Mouse (Mus musculus): ENCODE data around the gene Cd5l.
"Not testable (repeated sequence)": the region's sequence is repeated elsewhere in the genome, so short reads cannot be mapped to it uniquely, and the experiment has no call there.

Gene Cd5l

GRCm38 (mm10) chr3:87357581-87357980 is at the start of gene Cd5l:
TSS of gene Cd5l (plus strand) at chr3:87357881.
- DNase-seq = no peak

DNA sequence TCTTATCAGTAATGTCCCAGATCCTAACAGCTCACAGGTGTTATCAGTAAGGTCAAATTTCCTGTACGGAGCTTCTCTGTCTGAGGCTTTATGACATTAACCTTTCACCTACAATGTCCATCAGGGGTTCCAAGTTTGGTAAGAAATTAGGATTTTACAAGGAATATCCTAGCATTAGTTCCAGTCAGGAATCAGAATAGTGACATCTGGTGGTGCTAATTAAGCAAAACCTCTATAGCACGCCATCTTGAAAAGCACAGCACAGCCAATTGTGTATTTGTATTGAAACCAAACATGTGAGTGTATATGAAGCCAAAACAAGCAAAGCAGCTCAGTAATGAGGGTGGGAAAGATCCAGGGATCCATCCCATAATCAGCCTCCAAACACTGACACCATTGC is 47.8 kb upstream of the Cd5l start:
- no peak for DNase-seq

DNA sequence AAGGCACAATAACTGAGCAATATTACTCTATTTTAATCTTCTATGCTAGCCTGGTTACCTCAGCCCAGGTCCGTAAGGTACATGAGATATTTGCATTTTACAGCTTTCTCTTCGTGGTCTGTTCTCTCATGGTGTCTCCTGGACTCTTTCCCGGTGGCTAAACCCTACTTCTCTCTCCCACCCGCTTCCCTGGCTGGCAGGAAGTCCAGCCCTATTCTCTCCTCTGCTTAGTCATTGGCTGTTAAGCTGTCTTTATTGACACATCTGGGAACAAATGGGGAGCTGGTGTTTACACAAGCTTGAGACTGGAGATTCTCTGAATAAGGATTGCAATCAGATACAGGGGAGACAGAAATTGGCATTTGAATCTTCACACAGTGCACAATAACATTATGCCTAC is 35.1 kb upstream of the Cd5l start:
- no peak for DNase-seq

GRCm38 (mm10) chr3:87323778-87324177 is 33.9 kb upstream of the Cd5l start:
- no peak for DNase-seq

- no peak for DNase-seq
Measured at GRCm38 (mm10) chr3:87337899-87338298, 19.8 kb upstream of the Cd5l start.

DNA sequence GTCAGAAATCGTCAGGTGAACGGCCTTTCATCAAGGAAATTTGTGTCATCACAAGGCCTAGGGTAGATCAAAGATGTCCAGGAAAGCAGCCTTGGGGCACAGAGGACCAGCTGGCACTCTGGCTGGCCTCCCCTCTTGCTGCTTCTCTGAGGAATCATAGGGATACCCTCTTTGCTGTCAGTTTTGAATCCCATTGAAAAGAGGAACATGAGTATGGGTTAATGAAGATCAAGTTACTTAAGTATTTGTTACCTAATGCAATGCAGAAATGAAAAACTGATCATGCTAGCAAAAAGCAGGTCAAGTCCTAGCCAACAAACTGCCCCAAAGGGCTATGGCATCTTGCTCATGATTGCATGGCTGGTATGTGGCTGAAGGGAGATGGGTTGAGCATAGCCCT is 6.7 kb upstream of the Cd5l start:
- not testable (repeated sequence) for DNase-seq

DNA sequence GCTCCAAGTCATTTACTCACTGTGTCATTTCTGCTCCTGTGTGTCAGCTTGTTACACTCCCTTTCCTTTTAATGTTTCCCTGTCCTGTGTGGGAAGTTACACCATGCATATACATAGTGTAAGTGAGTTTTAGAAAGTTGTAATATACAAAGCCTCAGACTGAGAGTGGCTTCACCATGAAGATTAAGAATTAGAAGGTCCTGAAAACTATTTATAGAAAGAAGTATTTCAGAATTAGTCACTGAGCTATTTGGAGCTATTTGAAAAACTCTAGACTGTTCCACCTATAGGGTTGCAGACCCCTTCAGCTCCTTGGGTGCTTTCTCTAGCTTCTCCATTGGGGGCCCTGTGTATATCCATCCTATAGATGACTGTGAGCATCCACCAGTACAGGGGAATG is 1.5 kb downstream of the Cd5l start:
- no peak for DNase-seq

GRCm38 (mm10) chr3:87360466-87360865 is 2.8 kb downstream of the Cd5l start:
- no peak for DNase-seq

DNA sequence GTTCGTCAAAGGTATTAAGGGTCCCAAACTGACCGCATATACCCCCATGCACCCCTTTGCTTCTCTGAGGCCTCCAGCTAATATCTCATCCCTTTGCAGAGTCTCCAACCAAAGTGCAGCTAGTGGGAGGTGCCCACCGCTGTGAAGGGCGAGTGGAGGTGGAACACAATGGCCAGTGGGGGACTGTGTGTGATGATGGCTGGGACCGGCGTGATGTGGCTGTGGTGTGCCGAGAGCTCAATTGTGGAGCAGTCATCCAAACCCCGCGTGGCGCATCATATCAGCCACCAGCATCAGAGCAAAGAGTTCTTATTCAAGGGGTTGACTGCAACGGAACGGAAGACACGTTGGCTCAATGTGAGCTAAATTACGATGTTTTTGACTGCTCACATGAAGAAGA is 8.0 kb downstream of the Cd5l start:
- DNase-seq = no peak

GRCm38 (mm10) chr3:87367511-87367910 is 9.8 kb downstream of the Cd5l start:
- DNase-seq = no peak

DNA sequence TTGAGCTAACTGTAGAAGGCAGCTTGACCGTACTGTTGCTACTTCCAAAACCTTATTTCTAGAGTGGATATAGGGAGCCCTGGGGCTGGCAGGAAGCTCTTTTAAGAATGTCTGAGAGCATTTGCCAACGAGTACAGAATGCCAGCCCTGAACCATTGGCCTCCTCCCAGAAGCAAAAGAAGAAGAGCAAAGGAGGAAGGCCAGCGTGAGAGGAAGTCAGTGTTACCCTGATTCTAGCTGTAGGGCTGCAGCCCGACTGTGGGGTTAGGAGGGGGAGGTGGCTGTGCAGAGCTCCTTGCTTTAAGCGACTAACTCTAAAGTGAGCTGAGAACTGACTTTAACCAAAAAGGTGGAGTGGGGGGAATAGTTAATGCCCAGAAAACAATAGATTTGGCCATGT is 11.5 kb downstream of the Cd5l start:
- no peak for DNase-seq

GRCm38 (mm10) chr3:87376195-87377165 is 18.8 kb downstream of the Cd5l start, which contains the start of gene Fcrl1:
TSS of gene Fcrl1 (plus strand) at chr3:87376387.
- DNase-seq = no peak

DNA sequence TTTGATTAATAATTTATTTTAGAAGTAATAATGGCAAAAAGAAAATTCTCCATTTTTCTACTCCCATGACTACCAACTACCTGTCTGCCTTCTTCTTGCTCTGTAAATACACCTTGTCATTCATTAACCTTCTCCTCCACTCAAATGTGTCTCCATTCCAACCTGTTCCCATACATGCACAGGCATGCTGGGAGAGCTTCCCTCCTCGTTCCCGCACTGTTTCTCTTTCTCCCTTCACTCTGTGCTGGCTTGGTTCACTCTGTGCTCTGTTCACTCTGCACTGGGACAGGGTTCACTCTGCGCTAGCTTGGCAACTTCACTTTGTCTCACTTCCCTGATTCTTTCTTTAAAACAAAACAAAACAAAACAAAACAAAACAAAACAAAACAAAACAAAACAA is 19.5 kb downstream of the Cd5l start:
- no peak for DNase-seq

DNA sequence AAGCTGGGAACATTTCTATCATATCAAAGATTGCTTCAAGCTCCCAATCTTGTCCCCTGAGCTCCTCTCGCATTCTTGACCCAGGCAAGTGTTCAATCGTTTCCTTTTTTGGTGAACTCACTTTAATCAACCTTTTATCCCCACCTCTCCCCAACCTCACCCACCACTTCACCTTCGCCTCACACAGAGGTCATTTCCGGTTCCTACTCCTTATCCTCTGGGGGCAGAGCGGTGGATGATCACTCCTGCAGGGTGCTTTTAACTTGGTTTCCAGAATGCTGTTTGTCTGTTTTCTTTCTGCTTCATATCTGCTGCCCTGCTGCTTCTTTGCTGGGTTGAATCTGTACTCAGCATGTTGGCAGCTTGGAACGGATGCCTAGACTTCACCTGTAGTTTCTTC is 20.0 kb downstream of the Cd5l start:
- no peak for DNase-seq

DNA sequence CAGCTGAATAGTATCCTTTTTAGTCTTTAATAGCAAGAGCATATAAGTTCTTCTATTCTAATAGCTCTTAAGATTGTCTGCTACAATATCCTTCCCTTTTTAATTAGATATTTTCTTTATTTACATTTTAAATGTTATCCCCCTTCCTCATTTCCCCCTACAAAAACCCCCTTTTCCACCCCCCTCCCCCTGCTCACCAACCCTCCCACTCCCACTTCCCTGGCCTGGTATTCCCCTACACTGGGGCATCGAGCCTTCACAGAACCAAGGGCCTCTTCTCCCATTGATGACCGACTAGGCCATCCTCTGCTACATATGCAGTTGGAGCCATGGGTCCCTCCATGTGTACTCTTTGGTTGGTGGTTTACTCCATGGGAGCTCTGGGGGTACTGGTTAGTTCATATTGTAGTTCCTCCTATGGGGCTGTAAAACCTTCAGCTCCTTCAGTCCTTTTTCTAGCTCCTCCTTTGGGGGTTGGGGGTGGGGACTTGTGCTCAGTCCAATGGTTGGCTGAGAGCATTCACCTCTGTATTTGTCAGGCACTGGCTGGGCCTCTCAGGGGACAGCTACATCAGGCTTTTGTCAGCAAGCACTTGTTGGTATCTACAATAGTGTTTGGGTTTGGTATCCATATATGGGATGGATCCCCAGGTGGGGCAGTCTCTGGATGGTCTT is 22.1 kb downstream of the Cd5l start:
- DNase-seq = not testable (repeated sequence)

DNA sequence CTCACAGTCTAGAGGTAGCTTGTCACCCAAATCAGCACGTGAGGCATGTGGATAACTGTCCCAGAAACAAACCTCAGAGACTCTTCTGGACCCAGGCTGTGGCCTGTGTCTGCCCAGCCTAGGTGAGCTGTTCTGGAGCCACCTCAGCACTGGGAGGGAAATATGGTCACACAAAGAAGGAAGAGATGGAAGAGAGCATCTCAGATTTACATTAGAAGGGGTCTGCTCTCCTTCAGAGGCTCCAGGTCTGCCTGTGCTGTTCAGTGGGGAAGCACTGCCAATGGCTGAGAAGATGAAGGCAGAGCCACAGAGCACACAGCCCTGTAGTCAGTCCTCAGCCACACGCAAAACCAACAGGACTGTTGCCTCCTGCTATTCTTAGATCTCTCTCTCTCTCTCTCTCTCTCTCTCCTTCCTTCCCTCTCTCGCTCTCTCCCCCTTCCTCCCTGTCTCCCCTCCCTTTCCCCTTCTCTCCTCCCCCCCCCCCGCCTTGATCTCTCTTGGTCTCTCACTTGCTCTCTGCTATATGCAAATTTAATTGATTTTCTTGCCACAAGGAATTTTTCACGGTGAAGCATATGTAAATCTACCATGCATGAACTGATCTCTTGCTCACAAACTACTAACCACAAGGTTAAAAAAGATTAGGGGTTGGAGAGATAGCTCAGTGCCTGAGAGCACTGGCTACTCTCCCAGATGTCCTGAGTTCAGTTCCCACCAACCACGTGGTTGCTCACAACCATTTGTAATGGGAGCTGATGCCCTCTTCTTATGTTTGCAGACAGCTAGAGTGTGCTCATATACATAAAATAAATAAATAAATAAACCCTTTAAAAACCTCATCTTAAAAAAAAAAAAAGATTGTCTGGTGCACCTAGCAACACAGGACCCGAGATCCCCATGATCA is 24.4 kb downstream of the Cd5l start:
- DNase-seq = no peak

DNA sequence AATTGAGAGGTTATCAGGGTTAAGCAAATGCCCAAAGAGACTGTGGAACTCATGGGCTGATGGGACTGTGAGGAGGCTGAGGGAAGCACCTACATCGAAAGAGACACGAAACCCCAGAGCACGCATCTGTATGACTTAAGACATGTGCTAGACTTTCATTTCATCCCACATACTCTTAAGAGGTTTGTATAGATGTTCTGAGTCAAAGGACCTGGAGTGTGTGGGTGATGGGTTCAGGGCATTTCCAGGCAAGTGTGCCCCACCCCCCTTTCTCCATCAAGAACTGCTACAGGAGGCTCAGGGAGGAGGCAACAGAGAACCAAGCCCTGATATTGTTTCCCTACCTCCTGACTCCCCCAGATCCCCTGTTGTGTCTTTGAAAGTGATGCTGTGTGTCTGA is 25.6 kb downstream of the Cd5l start:
- no peak for DNase-seq

DNA sequence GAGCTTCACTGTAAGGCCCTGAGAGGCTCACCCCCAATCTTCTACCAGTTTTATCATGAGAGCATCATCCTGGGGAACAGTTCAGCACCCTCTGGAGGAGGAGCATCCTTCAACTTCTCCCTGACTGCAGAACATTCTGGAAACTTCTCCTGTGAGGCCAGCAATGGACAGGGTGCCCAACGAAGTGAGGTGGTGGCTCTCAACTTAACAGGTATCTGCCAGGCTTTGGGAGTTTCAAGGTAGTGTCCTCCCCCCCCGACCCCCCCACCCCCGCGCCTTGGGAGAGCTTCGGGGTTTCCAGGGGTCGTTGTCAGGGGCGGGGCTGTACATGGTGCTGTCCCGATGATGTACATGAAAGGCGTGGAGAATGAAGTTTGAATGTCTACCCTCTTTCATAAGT is 27.4 kb downstream of the Cd5l start:
- DNase-seq = no peak

- no peak for DNase-seq
Measured at GRCm38 (mm10) chr3:87390935-87391334, 33.3 kb downstream of the Cd5l start.

GRCm38 (mm10) chr3:87398809-87399208 is 41.1 kb downstream of the Cd5l start:
- DNase-seq = no peak

GRCm38 (mm10) chr3:87399906-87400305 is 42.2 kb downstream of the Cd5l start:
- no peak for DNase-seq

GRCm38 (mm10) chr3:87401321-87401720 is 43.6 kb downstream of the Cd5l start:
- no peak for DNase-seq

DNA sequence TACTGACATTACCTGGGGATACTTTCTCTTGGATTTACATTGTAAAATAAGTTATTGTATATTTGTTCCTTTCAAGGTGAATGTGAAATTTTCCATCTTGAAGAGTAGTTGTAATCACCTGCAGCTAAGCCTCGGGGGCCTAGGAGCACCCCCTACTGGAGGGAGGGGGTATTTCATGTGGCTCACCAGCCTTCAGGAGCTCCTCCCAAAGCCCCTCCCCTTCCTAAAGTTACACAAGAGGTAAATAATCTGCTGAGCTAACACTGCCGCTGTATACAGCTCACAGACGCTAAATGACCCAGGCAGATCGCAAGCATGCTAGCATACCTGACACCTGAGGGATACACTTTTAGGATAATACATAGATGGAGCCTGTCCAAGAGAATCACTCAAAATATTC is 50.5 kb downstream of the Cd5l start:
- DNase-seq = no peak
